Mouse (Mus musculus) liver, adult 2 months (tissue): ENCODE results near the gene Cx3cl1. TPM values are rescaled to one million over a fixed set of nuclear protein-coding genes. Genes with fewer than 3 reads are reported as not detected.

ENCODE experiments used
- DNase-seq: peaks from one replicate; pipeline ENCODE4 v3.0.0-alpha.2; 2011; ENCODE audit warnings: low read depth, low spot score; ENCODE audit errors: extremely low read depth
- H3K27ac ChIP-seq: fragments of 200-500 bp; replicated peaks from 2 replicates; pipeline ENCODE4 v1.5.1; 2012; ENCODE audit warnings: low read depth, mild to moderate bottlenecking, control low read depth, inconsistent platforms, low read length; ENCODE audit not compliant: insufficient read depth
- H3K27me3 ChIP-seq: fragments of 200-500 bp; 2 replicates; pipeline ENCODE4 v1.6.1; 2012; ENCODE audit warnings: mild to moderate bottlenecking, moderate library complexity, low read length, inconsistent platforms; ENCODE audit not compliant: control insufficient read depth, insufficient read depth
- H3K36me3 ChIP-seq: fragments of 200-500 bp; 2 replicates; pipeline ENCODE4 v1.6.1; 2012; ENCODE audit warnings: low read length, inconsistent platforms; ENCODE audit not compliant: control insufficient read depth, insufficient read depth
- H3K4me1 ChIP-seq: fragments of 200-500 bp; 2 replicates; pipeline ENCODE4 v1.6.1; 2011; ENCODE audit warnings: low read length; ENCODE audit not compliant: control insufficient read depth, insufficient read depth
- H3K4me3 ChIP-seq: fragments of 200-500 bp; 2 replicates; pipeline ENCODE4 v1.5.1; 2011; ENCODE audit warnings: low read depth, mild to moderate bottlenecking, control low read depth, low read length, moderate library complexity; ENCODE audit not compliant: insufficient read depth
- H3K79me2 ChIP-seq: fragments of 200-500 bp; 2 replicates; pipeline ENCODE4 v1.6.1; 2012; ENCODE audit warnings: inconsistent platforms, mild to moderate bottlenecking, low read length, moderate library complexity; ENCODE audit not compliant: control insufficient read depth, insufficient read depth
- H3K9ac ChIP-seq: fragments of 200-500 bp; 2 replicates; pipeline ENCODE4 v1.6.1; 2012; ENCODE audit warnings: low read depth, mild to moderate bottlenecking, control low read depth, inconsistent platforms, low read length
- CTCF ChIP-seq: fragments of 200-500 bp; IDR thresholded peaks from 2 replicates; pipeline ENCODE4 v1.5.1; 2011; ENCODE audit warnings: low read depth, low read length, control low read depth
- POLR2A ChIP-seq: fragments of 200-500 bp; IDR thresholded peaks from 2 replicates; pipeline ENCODE4 v1.6.1; 2011; ENCODE audit warnings: low read length, control low read depth; ENCODE audit not compliant: insufficient read depth; ENCODE audit errors: extremely low read depth
- WGBS: fragments of 180-500 bp; shearing (Covaris S2); methylation state at CpG from one replicate; pipeline ENCODE4 v1.1.7; 2018; 5-methylcytosine and 5-hydroxymethylcytosine counted together
- polyA plus RNA-seq: library from polyadenylated mRNA; depleted of rRNA; stranded (reverse); fragments of >200 nt; gene quantifications from 2 replicates; pipeline ENCODE4 v1.2.3, GENCODE M21; 2012
- total RNA-seq: library from RNA; depleted of rRNA; stranded (reverse); fragments of >200 nt; gene quantifications from 2 replicates; pipeline ENCODE4 v1.2.3, GENCODE M21; 2014

The Cx3cl1 gene
- total and polyA plus RNA-seq, 2 experiments, result 0.55 to 1.1 TPM

DNA sequence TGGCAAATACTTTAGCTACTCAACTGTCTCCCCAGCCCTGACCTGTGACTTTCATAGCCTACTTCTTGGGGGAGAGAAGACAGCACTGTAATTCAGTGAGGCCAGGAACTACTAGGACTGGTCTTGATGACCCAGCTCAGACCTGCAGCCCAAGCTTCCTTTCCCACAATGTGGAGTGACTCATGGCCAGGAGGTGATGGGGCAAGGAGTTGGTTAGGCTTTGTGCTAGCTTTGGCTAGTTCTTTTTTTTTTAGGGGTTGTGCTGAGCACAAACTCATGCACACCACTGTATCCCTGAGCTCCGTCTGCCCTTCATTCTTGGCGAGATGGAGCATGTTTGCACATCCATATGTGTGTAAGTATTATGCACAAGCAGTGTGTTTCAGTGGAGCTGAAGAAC is 4.5 kb downstream of the Cx3cl1 start:
- H3K36me3 ChIP-seq, result no peaks in the 10 kb centered on the region
- no peaks in the 10 kb centered on the region; the same call in 1 of the 2 replicates for H3K4me1 ChIP-seq
- TF ChIP-seq POLR2A (no peak), CTCF (no peak)
- DNase-seq, result no peak
- 75% methylated on average over 2 of the region's 2 CpGs for WGBS
- H3K27me3 ChIP-seq, result peaks cover 11% of the 10 kb centered on the region
- H3K4me3 ChIP-seq, result no peak overlapping the region
- H3K27ac ChIP-seq, result no peak overlapping the region
- H3K9ac ChIP-seq, result no peak overlapping the region
- no peaks in the 10 kb centered on the region for H3K79me2 ChIP-seq

DNA sequence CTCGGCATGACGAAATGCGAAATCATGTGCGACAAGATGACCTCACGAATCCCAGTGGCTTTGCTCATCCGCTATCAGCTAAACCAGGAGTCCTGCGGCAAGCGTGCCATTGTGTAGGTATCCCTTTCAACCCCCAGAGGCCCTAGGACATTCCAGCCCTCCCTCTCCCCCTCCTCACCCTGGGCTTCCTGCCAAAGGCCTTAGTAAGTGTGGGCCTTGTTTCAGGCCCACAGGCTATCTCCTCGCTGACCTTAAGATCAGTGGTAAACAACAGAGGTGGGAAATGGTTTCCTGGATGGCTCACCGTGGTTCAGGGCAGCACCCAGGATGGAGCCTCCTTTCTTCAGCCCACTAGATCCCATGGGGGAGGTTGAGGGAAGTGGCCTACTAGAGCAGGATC is 6.2 kb downstream of the Cx3cl1 start:
- H3K9ac ChIP-seq, result no peak overlapping the region
- peaks cover 2% of the 10 kb centered on the region for H3K27me3 ChIP-seq
- H3K4me3 ChIP-seq, result no peak overlapping the region
- no peak for DNase-seq
- H3K36me3 ChIP-seq, result no peaks in the 10 kb centered on the region
- no peak for TF ChIP-seq CTCF
- 58% methylated on average over 10 of the region's 10 CpGs for WGBS
- H3K27ac ChIP-seq, result no peak overlapping the region
- H3K4me1 ChIP-seq, result no peaks in the 10 kb centered on the region; the same call in 1 of the 2 replicates
- no peaks in the 10 kb centered on the region for H3K79me2 ChIP-seq

DNA sequence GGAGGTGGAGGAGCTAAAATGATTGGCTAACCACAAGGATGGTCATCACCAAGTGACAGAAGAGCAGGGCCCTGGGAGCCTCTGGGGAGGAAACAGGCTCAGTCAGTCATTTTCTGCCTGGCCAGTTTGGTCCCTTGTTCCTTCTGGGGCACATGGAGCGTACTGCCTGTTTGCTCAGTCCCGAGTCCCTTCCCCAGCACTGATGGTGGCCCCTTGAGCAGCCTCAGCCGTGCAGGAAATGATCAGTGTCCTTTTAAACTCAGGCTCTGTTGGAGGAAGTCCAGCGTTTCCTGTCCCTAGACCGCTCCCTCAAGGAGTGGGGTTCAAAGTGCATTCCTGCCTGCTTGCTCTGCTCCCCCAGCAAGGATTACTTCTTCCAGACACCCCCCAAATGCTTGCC is 6.7 kb downstream of the Cx3cl1 start:
- Histone ChIP-seq H3K79me2 (no peaks in the 10 kb centered on the region), H3K36me3 (no peaks in the 10 kb centered on the region), H3K4me3 (no peak overlapping the region), H3K9ac (no peak overlapping the region), H3K27ac (no peak overlapping the region), H3K27me3 (no peaks in the 10 kb centered on the region), H3K4me1 (no peaks in the 10 kb centered on the region; the same call in 1 of the 2 replicates)
- DNase-seq, result peak; percentile 15
- TF ChIP-seq CTCF, result no peak
- WGBS, result 53% methylated on average over 5 of the region's 5 CpGs

DNA sequence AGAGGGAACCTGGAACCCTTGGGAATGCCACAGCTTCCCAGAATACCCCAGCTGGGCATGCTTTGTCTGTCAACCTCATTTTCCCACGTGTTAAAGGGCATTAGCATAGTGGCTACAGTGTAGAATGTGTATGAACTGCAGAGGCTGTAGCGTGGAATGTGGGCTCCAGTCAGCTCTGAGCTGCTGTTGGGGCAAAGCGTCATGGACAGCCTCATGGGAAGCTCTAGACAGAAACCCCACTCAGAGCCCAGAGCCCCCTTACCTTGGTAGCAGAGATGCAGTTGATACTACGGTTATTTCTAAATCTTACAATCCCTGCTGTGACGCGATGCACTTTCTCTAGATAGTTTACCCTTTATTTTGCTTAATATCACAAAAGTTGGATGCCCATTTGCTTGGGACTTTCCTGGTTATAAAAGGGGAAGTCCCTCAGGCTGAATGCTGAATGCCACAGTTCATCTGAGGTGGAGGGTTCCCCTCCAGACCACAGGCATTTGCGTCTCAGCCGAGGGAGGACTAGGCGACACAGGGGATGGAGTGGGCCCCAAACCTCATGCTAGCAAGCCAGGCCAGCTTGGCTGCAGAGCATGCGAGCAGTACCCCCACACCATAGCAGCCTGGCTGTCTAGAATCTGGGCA is 7.2 kb downstream of the Cx3cl1 start:
- H3K27me3 ChIP-seq, result no peaks in the 10 kb centered on the region
- TF ChIP-seq POLR2A, result no peak
- TF ChIP-seq CTCF, result no peak
- no peak for DNase-seq
- no peak overlapping the region for H3K4me3 ChIP-seq
- no peak overlapping the region for H3K9ac ChIP-seq
- H3K36me3 ChIP-seq, result no peaks in the 10 kb centered on the region
- H3K4me1 ChIP-seq, result no peaks in the 10 kb centered on the region; the same call in 1 of the 2 replicates
- no peaks in the 10 kb centered on the region for H3K79me2 ChIP-seq
- 74% methylated on average over 10 of the region's 10 CpGs for WGBS
- H3K27ac ChIP-seq, result no peak overlapping the region

DNA sequence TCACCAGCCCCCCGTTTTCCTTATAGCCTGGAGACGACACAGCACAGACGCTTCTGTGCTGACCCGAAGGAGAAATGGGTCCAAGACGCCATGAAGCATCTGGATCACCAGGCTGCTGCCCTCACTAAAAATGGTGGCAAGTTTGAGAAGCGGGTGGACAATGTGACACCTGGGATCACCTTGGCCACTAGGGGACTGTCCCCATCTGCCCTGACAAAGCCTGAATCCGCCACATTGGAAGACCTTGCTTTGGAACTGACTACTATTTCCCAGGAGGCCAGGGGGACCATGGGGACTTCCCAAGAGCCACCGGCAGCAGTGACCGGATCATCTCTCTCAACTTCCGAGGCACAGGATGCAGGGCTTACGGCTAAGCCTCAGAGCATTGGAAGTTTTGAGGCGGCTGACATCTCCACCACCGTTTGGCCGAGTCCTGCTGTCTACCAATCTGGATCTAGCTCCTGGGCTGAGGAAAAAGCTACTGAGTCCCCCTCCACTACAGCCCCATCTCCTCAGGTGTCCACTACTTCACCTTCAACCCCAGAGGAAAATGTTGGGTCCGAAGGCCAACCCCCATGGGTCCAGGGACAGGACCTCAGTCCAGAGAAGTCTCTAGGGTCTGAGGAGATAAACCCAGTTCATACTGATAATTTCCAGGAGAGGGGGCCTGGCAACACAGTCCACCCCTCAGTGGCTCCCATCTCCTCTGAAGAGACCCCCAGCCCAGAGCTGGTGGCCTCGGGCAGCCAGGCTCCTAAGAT is 7.9 kb downstream of the Cx3cl1 start:
- H3K27ac ChIP-seq, result no peak overlapping the region
- TF ChIP-seq POLR2A (no peak), CTCF (no peak)
- H3K4me3 ChIP-seq, result no peak overlapping the region
- no peak overlapping the region for H3K9ac ChIP-seq
- DNase-seq, result no peak
- no peaks in the 10 kb centered on the region for H3K27me3 ChIP-seq
- H3K4me1 ChIP-seq, result no peaks in the 10 kb centered on the region; the same call in 1 of the 2 replicates
- H3K79me2 ChIP-seq, result no peaks in the 10 kb centered on the region
- WGBS, result 94% methylated on average over 16 of the region's 16 CpGs
- H3K36me3 ChIP-seq, result no peaks in the 10 kb centered on the region
